Mouse (Mus musculus) olfactory bulb, adult 2 months (tissue): Measurements from ENCODE around the gene Top1. TPM values are rescaled to one million over a fixed set of nuclear protein-coding genes. Genes with fewer than 3 reads are reported as not detected.

Experiments used
- H3K27ac ChIP-seq: fragments of 200-500 bp; 2 replicates; pipeline ENCODE4 v1.5.1; 2012; ENCODE audit warnings: low read depth, low read length; ENCODE audit not compliant: insufficient read depth
- H3K4me1 ChIP-seq: fragments of 200-500 bp; 2 replicates; pipeline ENCODE4 v1.6.1; 2012; ENCODE audit warnings: low read length; ENCODE audit not compliant: control insufficient read depth, insufficient read depth
- H3K4me3 ChIP-seq: fragments of 200-500 bp; 2 replicates; pipeline ENCODE4 v1.5.1; 2012; ENCODE audit warnings: mild to moderate bottlenecking, low read depth, low read length, moderate library complexity; ENCODE audit not compliant: insufficient read depth
- CTCF ChIP-seq: fragments of 200-500 bp; IDR thresholded peaks from 2 replicates; pipeline ENCODE4 v1.5.1; 2012; ENCODE audit warnings: low read depth, mild to moderate bottlenecking, low read length, moderate library complexity; ENCODE audit not compliant: insufficient read depth
- POLR2A ChIP-seq: fragments of 200-500 bp; IDR thresholded peaks from 2 replicates; pipeline ENCODE4 v1.6.1; 2012; ENCODE audit warnings: mild to moderate bottlenecking, low read depth, low read length, moderate library complexity; ENCODE audit not compliant: insufficient read depth
- WGBS: fragments of 180-500 bp; shearing (Covaris S2); methylation state at CpG from one replicate; pipeline ENCODE4 v1.1.7; 2018; 5-methylcytosine and 5-hydroxymethylcytosine counted together
- polyA plus RNA-seq: library from polyadenylated mRNA; stranded (reverse); fragments of >200 nt; gene quantifications from 2 replicates; pipeline ENCODE4 v1.2.4, GENCODE M21; 2012; ENCODE audit warnings: low replicate concordance; ENCODE audit not compliant: missing spikeins, insufficient read depth, insufficient read length

The Top1 gene
- polyA plus RNA-seq, 1 experiment: 317 TPM

DNA sequence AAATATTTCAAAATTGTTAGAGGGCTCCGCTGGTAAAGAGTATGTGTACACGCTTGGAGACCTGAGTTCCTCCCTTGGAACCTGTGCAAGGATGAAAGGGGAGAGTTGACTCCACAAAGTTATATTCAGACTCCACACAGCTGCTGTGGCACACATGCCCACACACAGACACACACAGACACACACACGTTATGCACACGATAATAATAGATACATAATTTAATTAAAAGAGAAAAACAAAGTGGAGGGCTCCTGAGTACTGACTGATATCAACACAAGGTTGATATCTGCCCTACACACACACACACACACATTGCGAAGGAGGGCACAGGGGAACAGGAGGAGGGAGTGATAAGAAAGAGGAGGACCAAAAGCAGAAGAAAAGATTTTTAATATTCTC, 26.4 kb upstream of the Top1 start:
- TF ChIP-seq CTCF: no peak
- no peak for TF ChIP-seq POLR2A
- H3K4me1 ChIP-seq: peaks cover 13% of the 10 kb centered on the region
- WGBS: 77% methylated on average over 5 of the region's 5 CpGs

GRCm38 (mm10) chr2:160619831-160620230, 25.9 kb upstream of the Top1 start:
- peaks cover 13% of the 10 kb centered on the region for H3K4me1 ChIP-seq
- H3K27ac ChIP-seq: no peak overlapping the region
- 50% methylated on average over 9 of the region's 9 CpGs for WGBS
- H3K4me3 ChIP-seq: no peak overlapping the region
- TF ChIP-seq CTCF (no peak), POLR2A (no peak)

More for the DNA sequence above, 26.4 kb upstream of the Top1 start:
- Histone ChIP-seq H3K27ac (no peak overlapping the region), H3K4me3 (no peak overlapping the region)

DNA sequence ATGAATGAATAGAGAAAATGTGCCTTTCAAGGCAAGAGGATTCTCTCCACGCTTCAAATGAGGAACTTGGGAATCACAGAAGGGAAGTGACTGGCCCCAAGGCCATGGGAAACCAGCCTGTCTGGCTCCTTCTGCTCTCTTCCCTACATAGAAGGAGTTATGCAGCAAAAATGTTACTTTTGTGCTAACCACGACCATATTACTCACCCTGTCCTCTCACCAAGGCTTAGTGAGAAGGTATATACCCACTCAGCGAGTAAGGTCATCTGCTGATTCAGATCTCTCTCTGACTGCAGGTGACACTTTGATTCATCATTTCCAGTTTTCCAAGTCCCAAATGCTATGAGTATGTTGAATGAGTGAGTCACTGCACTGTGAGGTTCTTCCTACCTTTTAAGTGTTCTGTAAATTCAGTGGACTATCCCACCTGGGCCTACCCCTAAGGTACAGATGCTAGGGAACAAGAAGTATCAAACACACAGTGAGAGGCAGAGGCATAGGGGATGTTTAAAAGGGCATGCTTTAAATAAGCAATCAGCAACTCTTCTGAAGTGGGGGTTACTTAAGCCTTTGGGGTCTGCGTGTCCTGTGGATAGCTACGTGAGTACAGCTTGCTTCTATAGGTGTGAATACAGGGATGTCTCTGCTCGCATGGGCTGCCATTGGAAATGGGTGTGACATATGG, 25.3 kb upstream of the Top1 start:
- Histone ChIP-seq H3K4me3 (no peak overlapping the region), H3K27ac (no peak overlapping the region), H3K4me1 (peaks cover 13% of the 10 kb centered on the region)
- WGBS: 71% methylated on average over 6 of the region's 6 CpGs
- TF ChIP-seq CTCF: no peak
- no peak for TF ChIP-seq POLR2A

GRCm38 (mm10) chr2:160621001-160621448, 24.7 kb upstream of the Top1 start:
- 51% methylated on average over 11 of the region's 11 CpGs for WGBS

GRCm38 (mm10) chr2:160621661-160622211, 24.0 kb upstream of the Top1 start:
- WGBS: 35% methylated on average over 5 of the region's 5 CpGs
- no peak overlapping the region for H3K27ac ChIP-seq
- peaks cover 13% of the 10 kb centered on the region for H3K4me1 ChIP-seq
- TF ChIP-seq CTCF (no peak), POLR2A (no peak)
- H3K4me3 ChIP-seq: no peak overlapping the region

More at GRCm38 (mm10) chr2:160621001-160621448, 24.7 kb upstream of the Top1 start:
- Histone ChIP-seq H3K4me1 (peaks cover 13% of the 10 kb centered on the region), H3K4me3 (no peak overlapping the region), H3K27ac (no peak overlapping the region)
- no peak for TF ChIP-seq CTCF
- no peak for TF ChIP-seq POLR2A

DNA sequence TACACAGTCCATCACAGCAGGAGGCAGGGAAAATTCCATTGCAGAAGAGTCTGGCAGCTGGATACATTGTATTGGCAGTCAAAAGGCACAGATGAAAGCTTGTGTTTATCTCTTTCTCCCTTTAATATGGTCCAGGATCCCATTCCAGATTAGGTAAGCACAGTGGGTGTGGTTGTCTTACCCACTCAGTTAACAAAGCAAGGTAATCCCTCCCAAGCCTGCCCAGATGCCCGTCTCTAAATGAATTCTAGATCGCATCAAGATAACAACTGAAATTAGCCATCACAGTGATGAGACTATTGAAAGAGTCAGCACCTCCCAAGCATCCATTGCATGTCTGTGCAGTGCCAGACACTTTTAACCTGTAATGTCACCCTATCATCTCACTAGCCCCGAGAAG, 23.0 kb upstream of the Top1 start:
- Histone ChIP-seq H3K4me1 (peaks cover 13% of the 10 kb centered on the region), H3K27ac (no peak overlapping the region), H3K4me3 (no peak overlapping the region)
- TF ChIP-seq CTCF (no peak), POLR2A (no peak)
- 84% methylated on average over 3 of the region's 3 CpGs for WGBS

DNA sequence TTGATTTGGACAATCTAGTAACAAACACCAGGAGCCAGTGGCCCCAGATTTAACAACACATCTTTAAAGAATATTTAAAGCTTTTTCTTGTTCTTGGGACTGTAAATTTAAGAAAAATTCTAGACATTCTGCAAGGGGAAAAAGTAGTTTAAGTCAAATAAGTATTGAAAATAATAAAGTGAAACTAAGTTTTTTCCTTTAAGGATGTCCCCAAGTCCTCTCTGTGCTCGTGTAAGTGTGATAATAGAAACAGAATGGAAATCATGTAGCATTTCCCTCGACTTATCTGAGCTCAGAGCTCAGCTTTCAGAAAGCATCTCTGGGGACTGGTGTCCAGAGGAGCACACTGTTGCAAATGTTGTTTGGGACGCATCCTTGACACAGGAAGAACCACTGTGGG, 21.9 kb upstream of the Top1 start:
- H3K27ac ChIP-seq: no peak overlapping the region
- H3K4me3 ChIP-seq: no peak overlapping the region
- TF ChIP-seq POLR2A (no peak), CTCF (no peak)
- peaks cover 13% of the 10 kb centered on the region for H3K4me1 ChIP-seq
- WGBS: 83% methylated on average over 3 of the region's 3 CpGs

DNA sequence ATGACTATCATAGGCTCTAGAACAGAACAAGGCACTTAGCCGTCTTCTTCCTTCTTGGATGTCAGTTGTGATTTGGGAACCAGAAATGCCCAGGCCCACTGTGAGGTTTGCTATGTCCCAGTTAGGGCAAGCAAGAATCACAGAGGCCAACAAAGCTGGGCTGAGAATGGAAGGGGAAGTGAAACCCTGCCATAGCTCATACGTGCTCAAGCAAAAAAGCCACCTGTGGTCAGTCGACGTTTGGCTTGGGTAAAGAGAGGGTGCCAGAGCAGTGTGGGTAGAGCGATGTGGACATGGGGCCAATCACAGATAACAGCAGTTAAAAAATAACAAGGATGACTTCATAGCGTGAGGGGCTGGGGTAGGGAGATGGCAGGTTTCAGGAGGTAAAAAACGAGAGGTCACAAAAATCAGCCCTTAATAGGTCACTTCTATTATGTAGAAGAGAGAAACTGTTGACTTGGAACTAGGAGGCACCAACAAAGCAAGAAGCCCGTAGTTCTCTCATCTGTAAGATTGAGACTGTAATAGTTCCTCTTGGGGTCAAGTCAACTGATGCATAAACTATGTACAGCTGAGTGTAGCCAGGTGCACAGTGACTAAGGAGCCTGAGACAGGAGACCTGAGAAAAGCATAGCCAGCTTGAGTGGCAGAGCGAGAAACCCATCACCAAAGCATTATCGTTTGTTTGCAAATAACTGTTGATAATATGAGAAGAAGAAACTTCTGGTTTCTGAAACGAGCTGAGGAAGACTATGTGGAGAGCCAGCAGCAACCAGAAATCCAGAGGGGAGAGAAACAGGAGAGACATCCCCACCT, 18.3 kb upstream of the Top1 start:
- Histone ChIP-seq H3K4me1 (no peaks in the 10 kb centered on the region), H3K27ac (no peak overlapping the region), H3K4me3 (no peak overlapping the region)
- 94% methylated on average over 11 of the region's 11 CpGs for WGBS
- TF ChIP-seq CTCF: no peak
- TF ChIP-seq POLR2A: no peak

DNA sequence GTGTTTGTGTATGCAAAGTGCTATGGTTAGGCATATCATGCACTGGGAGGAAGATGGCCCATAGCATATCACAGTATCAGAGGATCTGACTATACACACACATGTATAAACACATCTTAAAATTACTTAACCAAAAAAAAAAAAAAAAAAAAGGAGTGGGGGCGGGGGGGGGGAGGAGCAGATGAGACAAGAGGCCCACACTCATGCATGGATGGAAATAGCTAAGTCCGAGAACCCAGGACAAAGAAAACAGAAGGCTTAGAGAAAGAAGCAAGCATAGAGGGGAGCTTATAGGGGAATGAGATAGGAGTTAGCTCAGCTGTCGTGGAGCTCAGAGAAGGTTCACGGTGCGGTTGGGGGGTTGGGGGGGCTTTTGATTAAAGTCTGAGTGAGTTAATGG, 17.6 kb upstream of the Top1 start:
- H3K4me1 ChIP-seq: no peaks in the 10 kb centered on the region
- H3K4me3 ChIP-seq: no peak overlapping the region
- no peak for TF ChIP-seq CTCF
- TF ChIP-seq POLR2A: no peak
- whole genome bisulfite sequencing: 70% methylated on average over 5 of the region's 5 CpGs
- H3K27ac ChIP-seq: no peak overlapping the region
